Mouse (Mus musculus) heart, embryonic 16.5 days (tissue): ENCODE measurements around the gene Lrrc7. TPM values are rescaled to one million over a fixed set of nuclear protein-coding genes. Genes with fewer than 3 reads are reported as not detected.

Experiments
- ATAC-seq: fragments of 200-750 bp; cut with Nextera tagmentation; replicated peaks from 2 replicates; pipeline ENCODE4 v1.8.0; 2017; ENCODE audit warnings: moderate number of reproducible peaks; ENCODE audit not compliant: insufficient read depth, low FRiP score; ENCODE audit errors: extremely low read depth
- H3K27ac ChIP-seq: fragments of 300-500 bp; sonication (generic); 2 replicates; pipeline ENCODE4 v1.5.1; 2014; ENCODE audit warnings: mild to moderate bottlenecking, low read length, control low read depth, moderate library complexity
- H3K27me3 ChIP-seq: fragments of 300-500 bp; sonication (generic); 2 replicates; pipeline ENCODE4 v1.6.1; 2014; ENCODE audit warnings: low read length, mixed read lengths; ENCODE audit not compliant: control insufficient read depth, insufficient read depth
- H3K36me3 ChIP-seq: fragments of 300-500 bp; sonication (generic); 2 replicates; pipeline ENCODE4 v1.6.1; 2014; ENCODE audit not compliant: control insufficient read depth, insufficient read depth
- H3K4me1 ChIP-seq: fragments of 300-500 bp; sonication (generic); 2 replicates; pipeline ENCODE4 v1.6.1; 2014; ENCODE audit warnings: low read length, mixed read lengths; ENCODE audit not compliant: control insufficient read depth, insufficient read depth
- H3K4me2 ChIP-seq: fragments of 300-500 bp; sonication (generic); 2 replicates; pipeline ENCODE4 v1.6.1; 2014; ENCODE audit warnings: low read depth, mild to moderate bottlenecking, control low read depth, low read length
- H3K4me3 ChIP-seq: fragments of 300-500 bp; sonication (generic); 2 replicates; pipeline ENCODE4 v1.5.1; 2014; ENCODE audit warnings: mild to moderate bottlenecking, control low read depth, low read length
- H3K9ac ChIP-seq: fragments of 300-500 bp; sonication (generic); 2 replicates; pipeline ENCODE4 v1.6.1; 2014; ENCODE audit warnings: low read length, control low read depth
- H3K9me3 ChIP-seq: fragments of 300-500 bp; sonication (generic); replicated peaks from 2 replicates; pipeline ENCODE4 v1.6.1; 2016; ENCODE audit warnings: low read length; ENCODE audit not compliant: control insufficient read depth
- WGBS: fragments of 180-500 bp; shearing (Covaris S2); extraction: QIAGEN DNeasy Blood & Tissue Kit; methylation state at CpG from one replicate; pipeline ENCODE4 v1.1.7; 2014; 5-methylcytosine and 5-hydroxymethylcytosine counted together
- polyA plus RNA-seq: library from polyadenylated mRNA; unstranded; fragments of >200 nt; fragmentation: Nextera tagmentation; extraction: Ambion mirVana; gene quantifications from 2 replicates; pipeline ENCODE4 v1.2.1, GENCODE M21; 2015

The Lrrc7 gene
- polyA plus RNA-seq, 1 experiment from 2014 or later, result 0.11 TPM

DNA sequence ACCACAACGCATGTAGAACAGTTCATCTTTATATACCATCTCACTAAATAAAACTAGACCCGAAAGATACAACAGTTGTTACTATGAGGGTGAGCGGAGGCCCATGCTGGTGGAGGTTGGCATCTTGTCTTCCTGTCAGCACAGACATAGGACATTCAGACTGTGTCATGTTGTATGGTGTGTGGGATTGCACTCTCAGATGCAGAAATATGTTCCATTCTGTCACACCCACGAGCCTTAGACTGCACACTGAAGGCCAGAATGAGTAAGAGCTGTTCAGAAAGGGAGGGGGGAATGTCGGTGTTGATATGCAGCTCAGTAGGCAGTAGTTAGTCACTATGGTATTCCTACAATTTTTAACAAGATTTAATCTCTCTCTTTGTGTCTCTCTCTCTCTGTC, 9.9 kb downstream of the Lrrc7 start:
- Histone ChIP-seq H3K36me3 (no peaks in the 10 kb centered on the region), H3K4me3 (no peak overlapping the region), H3K9ac (no peak overlapping the region), H3K27ac (no peak overlapping the region), H3K9me3 (no peaks in the 10 kb centered on the region), H3K4me2 (no peak overlapping the region), H3K4me1 (no peaks in the 10 kb centered on the region), H3K27me3 (no peaks in the 10 kb centered on the region)
- no peak for ATAC-seq
- WGBS, result 66% methylated on average over 5 of the region's 5 CpGs

DNA sequence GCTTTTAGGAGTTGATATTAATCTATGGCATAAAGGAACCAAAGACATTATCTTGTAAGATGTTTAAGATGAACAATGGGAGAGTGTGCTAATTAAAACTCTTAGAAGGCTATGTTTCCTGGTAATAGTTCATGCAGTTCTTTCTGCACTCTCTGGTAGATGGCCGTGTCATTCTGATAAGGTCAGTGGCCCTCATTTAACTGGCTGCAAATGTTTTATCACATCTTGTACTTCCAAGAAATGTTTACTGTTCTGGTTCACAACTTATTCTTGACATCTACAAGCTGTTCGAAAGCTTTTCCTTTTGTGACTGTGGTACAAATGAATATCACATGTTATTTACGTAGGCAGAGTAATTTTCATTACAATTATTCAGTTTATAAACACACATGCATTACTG, 18.5 kb downstream of the Lrrc7 start:
- Histone ChIP-seq H3K4me3 (no peak overlapping the region), H3K9me3 (no peaks in the 10 kb centered on the region), H3K27ac (no peak overlapping the region), H3K36me3 (no peaks in the 10 kb centered on the region), H3K27me3 (no peaks in the 10 kb centered on the region), H3K4me2 (no peak overlapping the region), H3K9ac (no peak overlapping the region), H3K4me1 (no peaks in the 10 kb centered on the region)
- no peak for ATAC-seq
- 57% methylated on average over 3 of the region's 3 CpGs for WGBS

DNA sequence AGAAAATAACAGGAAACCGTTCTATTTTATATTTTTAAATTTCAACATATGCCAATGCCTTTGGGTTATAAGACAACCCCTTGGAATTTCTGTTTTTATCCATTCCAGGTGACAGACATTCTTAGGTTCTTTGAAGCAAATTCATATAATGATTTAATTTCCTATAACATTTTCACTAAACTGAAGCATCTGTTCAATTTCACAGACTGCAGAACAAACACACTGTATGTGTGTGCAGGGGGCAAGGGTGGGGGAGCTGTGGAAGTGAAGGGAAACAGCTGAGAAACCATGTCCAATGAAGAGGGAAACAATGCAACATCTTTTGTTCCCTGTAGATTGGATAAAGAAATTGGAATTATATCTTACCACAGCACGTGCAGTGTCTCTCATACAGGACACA, 29.2 kb downstream of the Lrrc7 start:
- Histone ChIP-seq H3K4me1 (no peaks in the 10 kb centered on the region), H3K9ac (no peak overlapping the region), H3K27ac (no peak overlapping the region), H3K4me2 (no peak overlapping the region), H3K4me3 (no peak overlapping the region), H3K27me3 (no peaks in the 10 kb centered on the region), H3K36me3 (no peaks in the 10 kb centered on the region), H3K9me3 (no peaks in the 10 kb centered on the region; the same call in 1 of the 2 replicates)
- WGBS, result 64% methylated on average over 2 of the region's 2 CpGs
- ATAC-seq, result no peak

DNA sequence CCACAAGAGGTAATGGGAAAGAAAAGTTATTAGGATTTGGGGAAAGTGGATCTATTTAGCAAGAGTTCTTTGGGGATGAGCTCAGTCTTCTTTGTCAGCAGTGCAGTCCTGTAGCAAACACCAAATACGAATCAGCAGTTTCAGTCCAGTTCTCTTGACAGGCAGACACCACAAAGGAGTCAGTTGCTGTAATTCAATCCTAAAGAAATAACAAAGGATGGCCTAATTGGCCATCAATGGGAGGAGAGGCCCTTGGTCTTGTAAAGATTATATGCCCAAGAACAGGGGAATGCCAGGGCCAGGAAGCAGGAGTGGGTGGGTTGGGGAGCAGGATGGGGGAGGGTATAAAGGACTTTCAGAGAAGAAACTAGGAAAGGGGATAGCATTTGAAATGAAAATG, 33.5 kb downstream of the Lrrc7 start:
- no peak overlapping the region for H3K4me3 ChIP-seq
- no peak overlapping the region for H3K27ac ChIP-seq
- H3K27me3 ChIP-seq, result no peaks in the 10 kb centered on the region
- H3K4me2 ChIP-seq, result no peak overlapping the region
- WGBS, result 66% methylated on average over 1 of the region's 1 CpGs
- no peak for ATAC-seq
- H3K36me3 ChIP-seq, result no peaks in the 10 kb centered on the region
- H3K4me1 ChIP-seq, result no peaks in the 10 kb centered on the region
- H3K9ac ChIP-seq, result no peak overlapping the region
- H3K9me3 ChIP-seq, result no peaks in the 10 kb centered on the region; the same call in 1 of the 2 replicates

DNA sequence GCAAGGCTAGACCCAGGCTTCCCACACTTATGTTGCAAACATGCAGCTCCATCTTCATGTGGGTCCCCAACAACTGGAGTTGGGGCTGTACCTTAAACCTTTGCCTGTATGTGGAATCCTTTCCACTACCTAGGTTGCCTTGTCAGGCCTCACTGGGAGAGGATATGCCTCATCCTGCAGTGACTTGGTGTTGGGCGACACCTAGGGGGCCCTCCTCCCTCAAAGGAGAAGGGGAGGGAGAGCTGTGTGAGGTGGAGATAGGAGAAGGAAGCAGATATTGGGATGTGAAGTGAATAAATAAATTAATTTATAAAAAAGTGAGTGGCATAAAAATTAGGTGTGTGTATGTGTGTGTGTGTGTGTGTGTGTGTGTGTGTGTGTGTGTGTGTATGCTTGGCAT, 68.3 kb downstream of the Lrrc7 start:
- H3K4me1 ChIP-seq, result no peaks in the 10 kb centered on the region
- no peaks in the 10 kb centered on the region for H3K27me3 ChIP-seq
- no peaks in the 10 kb centered on the region for H3K36me3 ChIP-seq
- no peaks in the 10 kb centered on the region for H3K9me3 ChIP-seq
- ATAC-seq, result no peak
- no peak overlapping the region for H3K27ac ChIP-seq
- WGBS, result 45% methylated on average over 1 of the region's 1 CpGs
- H3K4me2 ChIP-seq, result no peak overlapping the region
- no peak overlapping the region for H3K9ac ChIP-seq
- H3K4me3 ChIP-seq, result no peak overlapping the region

DNA sequence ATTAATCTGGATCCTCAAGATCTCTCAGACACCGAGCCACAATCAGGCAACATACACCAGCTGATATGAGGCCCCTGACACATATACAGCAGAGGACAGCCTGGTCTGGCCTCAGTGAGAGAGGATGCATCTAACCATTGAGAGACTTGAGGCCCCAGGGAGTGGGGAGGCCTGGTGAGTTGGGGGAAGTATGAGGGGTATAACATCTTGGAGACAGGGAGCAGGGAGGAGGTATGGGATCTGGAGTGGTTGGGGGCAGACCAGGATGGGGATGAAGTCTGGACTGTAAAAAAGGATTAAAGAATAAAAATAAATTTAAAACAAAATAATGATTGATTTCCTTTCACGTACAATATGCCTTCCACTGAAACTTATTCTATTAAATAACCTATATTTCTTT, 82.3 kb downstream of the Lrrc7 start:
- Histone ChIP-seq H3K36me3 (no peaks in the 10 kb centered on the region), H3K4me1 (no peaks in the 10 kb centered on the region), H3K27ac (no peak overlapping the region), H3K27me3 (no peaks in the 10 kb centered on the region), H3K4me3 (no peak overlapping the region), H3K9me3 (no peaks in the 10 kb centered on the region), H3K9ac (no peak overlapping the region), H3K4me2 (no peak overlapping the region)
- WGBS, result 69% methylated on average over 2 of the region's 2 CpGs
- no peak for ATAC-seq

DNA sequence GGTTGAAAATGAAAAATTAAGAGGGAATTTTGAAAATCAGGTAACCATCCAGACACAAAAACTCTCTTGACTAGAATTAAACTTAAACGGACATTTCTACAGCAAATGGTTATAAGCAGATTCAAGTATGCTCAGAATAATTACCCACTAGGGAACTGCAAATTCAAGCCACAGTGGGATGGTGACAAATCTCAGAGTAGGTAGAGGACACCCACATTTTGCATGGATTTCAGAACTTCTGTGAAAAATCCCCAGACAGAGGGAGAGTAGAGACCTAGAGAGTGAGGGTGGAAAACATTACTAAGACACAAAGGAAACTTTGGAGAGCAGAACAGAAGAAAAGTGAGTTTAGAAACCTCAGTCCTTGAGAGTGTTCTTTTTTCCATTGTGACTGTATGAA, 161.4 kb downstream of the Lrrc7 start:
- ATAC-seq, result no peak
- H3K4me1 ChIP-seq, result no peaks in the 10 kb centered on the region
- H3K4me2 ChIP-seq, result no peak overlapping the region

DNA sequence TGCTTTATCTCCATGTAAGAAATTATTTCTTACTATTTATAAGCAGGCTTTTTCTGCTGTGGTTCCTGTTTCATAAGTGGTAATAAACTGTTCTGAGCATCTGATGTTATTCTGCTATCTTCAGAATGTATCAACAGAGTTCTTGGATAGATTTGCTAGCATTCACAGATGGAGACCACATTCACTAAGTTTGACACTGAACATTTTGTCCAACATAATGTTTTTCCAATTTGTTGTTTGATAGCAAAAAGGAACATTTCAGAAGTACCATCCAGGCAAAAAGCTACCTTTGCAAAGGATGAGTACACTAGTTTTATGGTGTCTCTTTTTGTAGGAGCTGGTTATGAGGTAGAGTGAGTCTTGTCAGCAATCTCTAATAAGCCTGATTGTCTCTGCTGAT, 170.5 kb downstream of the Lrrc7 start:
- H3K4me3 ChIP-seq, result no peak overlapping the region
- H3K27ac ChIP-seq, result no peak overlapping the region
- no peak overlapping the region for H3K4me2 ChIP-seq
- no peaks in the 10 kb centered on the region for H3K4me1 ChIP-seq
- no peak overlapping the region for H3K9ac ChIP-seq
- no peaks in the 10 kb centered on the region for H3K36me3 ChIP-seq
- ATAC-seq, result no peak
- H3K9me3 ChIP-seq, result no peaks in the 10 kb centered on the region
- H3K27me3 ChIP-seq, result no peaks in the 10 kb centered on the region

More for the DNA sequence above, 161.4 kb downstream of the Lrrc7 start:
- no peak overlapping the region for H3K27ac ChIP-seq
- no peaks in the 10 kb centered on the region for H3K36me3 ChIP-seq
- no peak overlapping the region for H3K9ac ChIP-seq
- no peaks in the 10 kb centered on the region for H3K9me3 ChIP-seq
- no peak overlapping the region for H3K4me3 ChIP-seq
- WGBS, result 64% methylated on average over 1 of the region's 1 CpGs
- no peaks in the 10 kb centered on the region for H3K27me3 ChIP-seq

DNA sequence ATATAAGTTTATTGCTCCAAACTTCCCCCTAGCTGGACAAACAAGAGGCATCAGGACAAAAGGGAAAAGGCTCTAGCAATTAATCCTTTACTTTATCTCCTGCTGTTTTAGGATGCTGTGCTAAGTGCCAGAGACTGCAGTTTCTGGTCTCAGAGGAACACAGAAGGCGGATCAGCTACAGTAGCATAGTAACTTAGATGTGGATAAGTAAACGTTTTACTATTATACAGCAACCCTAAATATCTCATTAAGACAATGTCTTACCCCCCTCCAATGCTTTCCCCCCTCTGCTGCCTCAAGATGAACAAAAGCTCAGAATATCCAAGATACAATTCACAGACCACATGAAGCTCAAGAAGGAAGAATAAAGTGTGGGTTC, 174.0 kb downstream of the Lrrc7 start:
- 38% methylated on average over 2 of the region's 2 CpGs for whole genome bisulfite sequencing
- no peak overlapping the region for H3K4me2 ChIP-seq
- ATAC-seq, result no peak
- no peaks in the 10 kb centered on the region for H3K9me3 ChIP-seq
- no peaks in the 10 kb centered on the region for H3K4me1 ChIP-seq
- no peaks in the 10 kb centered on the region for H3K36me3 ChIP-seq
- no peak overlapping the region for H3K27ac ChIP-seq
- no peak overlapping the region for H3K4me3 ChIP-seq
- no peaks in the 10 kb centered on the region for H3K27me3 ChIP-seq
- H3K9ac ChIP-seq, result no peak overlapping the region
